Mouse (Mus musculus): Measurements from ENCODE around the gene Dtnbp1.

DNA sequence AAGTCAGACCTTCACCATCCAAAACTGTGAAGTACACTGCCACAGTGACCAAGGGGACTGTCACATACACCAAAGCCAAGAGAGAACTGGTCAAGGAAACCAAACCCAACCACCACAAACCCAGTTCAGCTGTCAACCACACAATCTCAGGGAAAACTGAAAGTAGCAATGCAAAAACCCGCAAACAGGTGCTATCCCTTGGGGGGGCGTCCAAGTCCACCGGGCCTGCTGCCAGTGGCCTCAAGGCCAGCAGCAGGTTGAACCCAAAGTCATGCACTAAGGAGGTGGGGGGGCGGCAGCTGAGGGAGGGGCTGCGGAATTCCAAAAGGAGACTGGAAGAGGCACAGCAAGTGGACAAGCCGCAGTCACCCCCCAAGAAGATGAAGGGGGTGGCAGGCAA, 99.6 kb downstream of the Dtnbp1 start:
- TF ChIP-seq CTCF (IDR thresholded peaks at IDR 0.05; ENCODE audit: borderline replicate concordance, insufficient read depth, low read length) (no peak), POLR2A (IDR thresholded peaks at IDR 0.05; ENCODE audit: low read depth, low read length) (no peak)
